Comparison of ENCODE assay signal across 15 mouse cellular contexts in genomic region chr17:28644112-28644511, GRCm38 (mm10). TPM values are rescaled to one million over a fixed set of nuclear protein-coding genes. Genes with fewer than 3 reads are reported as not detected.
"Had no signal": no experiment of that assay in that cellular context is flagged by ENCODE, and none has a peak within 500 bp of the region (broad histone marks: within the 10 kb centered on the region; RNA-seq: fewer than 3 reads in every experiment).

No protein-coding gene starts in this region.

- H3K27me3 ChIP-seq: kidney, embryonic 15.5 days; limb, embryonic 13.5 days had no signal

- H3K4me2 ChIP-seq: kidney, embryonic 15.5 days; limb, embryonic 13.5 days; liver, embryonic 13.5 days; lung, embryonic 14.5 days; midbrain, embryonic 11.5 days had no signal

- H3K4me1 ChIP-seq: kidney, embryonic 15.5 days; liver, embryonic 13.5 days had no signal

- H3K9me3 ChIP-seq: kidney, embryonic 15.5 days; limb, embryonic 13.5 days; liver, embryonic 13.5 days had no signal

- DNase-seq: kidney, adult 11 months; kidney, adult 8-10 months; kidney, postnatal 10 days; kidney, postnatal 36 days; left cerebral cortex, postnatal 4 days; liver, embryonic 13.5 days; lung, embryonic 14.5 days; midbrain, embryonic 14.5 days; right cerebral cortex, postnatal 14 days; right cerebral cortex, postnatal 4 days had no signal

- H3K4me3 ChIP-seq: kidney, embryonic 15.5 days; limb, embryonic 13.5 days; liver, embryonic 13.5 days had no signal

- H3K36me3 ChIP-seq: kidney, embryonic 15.5 days; limb, embryonic 13.5 days; liver, embryonic 13.5 days had no signal

- H3K27ac ChIP-seq: kidney, embryonic 15.5 days; limb, embryonic 13.5 days; liver, embryonic 13.5 days; macrophage had no signal

- H3K9ac ChIP-seq: kidney, embryonic 15.5 days; limb, embryonic 13.5 days; liver, embryonic 13.5 days; lung, embryonic 14.5 days had no signal

- ATAC-seq: lung, postnatal 0 days had no signal

RNA-seq across cellular contexts. Expression of gene Slc26a8, which starts 45.9 kb away (rescaled TPM):
- polyA plus RNA-seq: macrophage had no signal
